Mouse (Mus musculus): Measurements from ENCODE around the gene Gm38431. TPM values are rescaled to one million over a fixed set of nuclear protein-coding genes. Genes with fewer than 3 reads are reported as not detected.

Gene Gm38431
- total RNA-seq, 2 experiments from 2014 or later, result 1.8 to 19.4 TPM

GRCm38 (mm10) chr9:21107607-21108237 is 15.9 kb upstream of the Gm38431 start:
- no peak for ATAC-seq (replicated peaks; ENCODE audit: low FRiP score, poor library complexity, severe bottlenecking)

DNA sequence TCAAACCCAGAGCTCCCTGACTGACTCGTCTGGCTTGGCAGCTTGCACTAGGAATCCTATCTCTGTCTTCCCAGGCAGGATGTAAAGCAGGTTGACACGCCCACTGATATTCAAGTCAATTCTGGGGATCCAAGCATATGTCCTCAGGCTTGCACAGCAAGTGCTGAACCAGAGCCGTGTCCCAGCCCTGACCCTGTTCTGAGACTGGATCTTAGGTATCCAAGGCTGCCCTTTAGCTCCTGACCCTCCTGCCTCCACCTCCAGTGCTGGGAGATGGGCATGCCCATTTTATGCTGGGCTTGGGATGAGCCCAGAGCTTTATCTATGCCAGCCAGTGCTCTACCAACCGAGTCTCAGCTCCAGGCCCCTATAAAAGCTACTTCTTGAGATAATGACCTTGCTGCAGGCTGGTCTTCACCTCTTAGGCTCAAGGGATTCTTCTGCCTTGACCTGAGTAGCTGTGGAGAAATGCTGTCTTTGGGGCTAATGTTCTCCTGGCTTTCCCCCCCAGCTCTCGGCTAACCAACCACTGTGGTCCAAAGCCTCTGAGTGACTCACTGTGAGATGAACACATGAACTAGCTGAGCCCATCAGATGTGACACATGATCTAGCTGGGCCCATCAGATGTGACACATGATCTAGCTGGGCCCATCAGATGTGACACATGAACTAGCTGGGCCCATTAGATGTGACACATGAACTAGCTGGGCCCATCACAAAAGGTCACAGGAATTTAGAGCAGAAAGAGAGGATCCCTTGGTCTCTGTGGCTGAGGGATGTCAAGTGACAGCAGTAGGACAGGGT is 14.2 kb upstream of the Gm38431 start:
- peak; percentile 89 for ATAC-seq (replicated peaks; ENCODE audit: low FRiP score, poor library complexity, severe bottlenecking)

GRCm38 (mm10) chr9:21104814-21105213 is 13.0 kb upstream of the Gm38431 start:
- no peak for ATAC-seq (replicated peaks; ENCODE audit: low FRiP score, poor library complexity, severe bottlenecking)

GRCm38 (mm10) chr9:21102076-21102475 is 10.3 kb upstream of the Gm38431 start:
- no peak for ATAC-seq (replicated peaks; ENCODE audit: low FRiP score, poor library complexity, severe bottlenecking)

DNA sequence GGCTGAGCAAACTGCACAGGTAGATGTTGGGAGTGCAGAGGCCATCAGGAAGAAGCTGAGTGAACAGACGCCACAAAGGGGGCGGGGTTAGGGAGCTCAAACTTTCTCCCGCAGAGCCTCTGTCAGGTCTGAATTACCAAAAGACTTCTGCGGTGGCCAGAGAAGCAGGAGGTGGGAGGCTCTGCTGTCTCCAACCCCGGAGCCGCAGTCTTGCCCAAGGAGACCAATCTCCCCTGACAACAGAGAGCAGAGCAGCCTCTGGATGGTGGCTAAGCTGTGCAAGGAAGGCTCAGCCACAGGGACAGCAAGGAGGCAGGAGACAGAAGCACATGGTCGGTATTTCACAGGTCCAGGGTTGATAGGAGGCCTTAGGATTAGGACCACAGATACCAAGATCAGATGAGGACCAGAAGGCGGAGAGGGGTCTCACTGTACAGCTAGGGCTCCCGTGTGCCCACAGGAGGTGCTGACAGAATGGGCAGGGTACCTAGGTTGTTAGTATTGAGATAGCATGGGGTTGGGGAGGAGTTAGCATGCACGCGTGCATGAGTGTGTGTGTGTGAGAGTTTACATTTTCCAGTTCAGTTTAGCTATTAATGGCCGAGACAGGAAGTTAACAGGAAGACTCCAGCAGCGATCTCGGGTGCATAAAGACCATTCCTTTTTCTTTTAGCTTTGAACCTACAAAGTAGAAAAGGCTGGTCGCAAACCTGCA is 8.8 kb upstream of the Gm38431 start:
- no peak for ATAC-seq (replicated peaks; ENCODE audit: low FRiP score, poor library complexity, severe bottlenecking)

DNA sequence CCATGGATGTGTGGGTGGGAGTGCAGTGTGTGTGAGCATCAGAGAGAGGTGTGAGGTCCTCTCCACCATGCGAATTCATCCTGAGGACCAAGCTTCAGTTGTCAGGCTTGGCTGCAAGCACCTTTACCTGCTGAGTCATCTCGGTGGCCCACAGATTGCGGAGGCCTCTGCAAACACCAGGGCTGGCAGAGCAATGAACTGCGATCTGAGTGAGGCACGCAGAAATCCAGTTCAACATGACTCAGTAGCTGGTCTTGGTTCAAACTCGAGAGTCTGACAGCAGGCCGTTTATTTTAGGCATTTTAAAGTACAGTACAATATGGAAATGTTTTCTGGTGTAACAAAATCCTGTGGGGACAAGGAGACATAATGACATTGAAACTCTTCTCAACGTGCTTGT is 6.0 kb upstream of the Gm38431 start:
- ATAC-seq (replicated peaks; ENCODE audit: low FRiP score, poor library complexity, severe bottlenecking), result peak; percentile 52; the same call in 1 of the 2 replicates

- ATAC-seq (replicated peaks; ENCODE audit: low FRiP score, poor library complexity, severe bottlenecking), result no peak
Measured at GRCm38 (mm10) chr9:21095958-21096357, 4.2 kb upstream of the Gm38431 start.

GRCm38 (mm10) chr9:21093423-21093822 is 1.6 kb upstream of the Gm38431 start:
- no peak for ATAC-seq (replicated peaks; ENCODE audit: low FRiP score, poor library complexity, severe bottlenecking)

GRCm38 (mm10) chr9:21090972-21091706 is 658 bp downstream of the Gm38431 start:
- peak; percentile 31 for ATAC-seq (replicated peaks; ENCODE audit: low FRiP score, poor library complexity, severe bottlenecking)

GRCm38 (mm10) chr9:21090537-21090936 is 1.3 kb downstream of the Gm38431 start:
- ATAC-seq (replicated peaks; ENCODE audit: low FRiP score, poor library complexity, severe bottlenecking), result no peak

- no peak for ATAC-seq (replicated peaks; ENCODE audit: low FRiP score, poor library complexity, severe bottlenecking)
Measured at GRCm38 (mm10) chr9:21083324-21083723, 8.5 kb downstream of the Gm38431 start.

DNA sequence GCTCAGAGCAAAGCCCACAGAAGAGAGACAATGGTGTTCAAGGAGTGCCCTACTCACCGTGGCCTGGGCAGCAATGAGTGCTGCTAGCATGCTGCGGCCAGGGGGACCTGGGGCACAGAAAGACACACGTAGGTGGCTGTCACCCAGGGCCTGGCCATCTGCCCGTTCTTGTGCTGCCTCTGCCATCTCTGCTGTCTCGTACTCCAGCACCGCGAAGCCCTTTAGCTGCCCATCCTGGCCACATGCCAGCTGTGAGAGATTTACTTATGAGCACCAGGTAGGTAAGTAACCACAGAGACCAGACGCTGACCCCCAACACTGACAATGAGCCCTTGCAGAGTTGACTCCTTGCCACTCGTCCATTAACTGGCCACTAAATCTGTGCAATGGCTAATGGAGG is 10.7 kb downstream of the Gm38431 start:
- ATAC-seq (replicated peaks; ENCODE audit: low FRiP score, poor library complexity, severe bottlenecking), result no peak

DNA sequence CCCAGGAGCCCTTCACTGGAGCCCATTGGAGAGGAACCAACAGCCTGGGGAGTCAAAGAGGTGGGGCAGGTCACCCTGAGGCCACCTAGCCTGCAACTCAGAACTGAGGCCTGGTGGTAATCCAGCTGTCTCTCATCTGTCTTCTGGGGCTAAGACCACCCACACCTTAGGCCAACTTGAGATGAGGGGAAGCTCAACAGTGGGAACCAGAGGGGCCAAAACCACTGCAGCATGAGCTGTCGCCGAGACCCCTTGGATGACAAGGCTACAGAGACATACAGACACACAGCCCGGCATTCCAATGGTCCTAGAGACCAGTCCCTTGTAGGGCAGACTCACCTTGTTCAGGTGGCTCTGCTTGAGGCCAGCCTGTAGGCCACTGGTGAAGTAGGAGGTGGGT is 16.2 kb downstream of the Gm38431 start:
- no peak for ATAC-seq (replicated peaks; ENCODE audit: low FRiP score, poor library complexity, severe bottlenecking)

GRCm38 (mm10) chr9:21074173-21074572 is 17.6 kb downstream of the Gm38431 start:
- ATAC-seq (replicated peaks; ENCODE audit: low FRiP score, poor library complexity, severe bottlenecking), result no peak

DNA sequence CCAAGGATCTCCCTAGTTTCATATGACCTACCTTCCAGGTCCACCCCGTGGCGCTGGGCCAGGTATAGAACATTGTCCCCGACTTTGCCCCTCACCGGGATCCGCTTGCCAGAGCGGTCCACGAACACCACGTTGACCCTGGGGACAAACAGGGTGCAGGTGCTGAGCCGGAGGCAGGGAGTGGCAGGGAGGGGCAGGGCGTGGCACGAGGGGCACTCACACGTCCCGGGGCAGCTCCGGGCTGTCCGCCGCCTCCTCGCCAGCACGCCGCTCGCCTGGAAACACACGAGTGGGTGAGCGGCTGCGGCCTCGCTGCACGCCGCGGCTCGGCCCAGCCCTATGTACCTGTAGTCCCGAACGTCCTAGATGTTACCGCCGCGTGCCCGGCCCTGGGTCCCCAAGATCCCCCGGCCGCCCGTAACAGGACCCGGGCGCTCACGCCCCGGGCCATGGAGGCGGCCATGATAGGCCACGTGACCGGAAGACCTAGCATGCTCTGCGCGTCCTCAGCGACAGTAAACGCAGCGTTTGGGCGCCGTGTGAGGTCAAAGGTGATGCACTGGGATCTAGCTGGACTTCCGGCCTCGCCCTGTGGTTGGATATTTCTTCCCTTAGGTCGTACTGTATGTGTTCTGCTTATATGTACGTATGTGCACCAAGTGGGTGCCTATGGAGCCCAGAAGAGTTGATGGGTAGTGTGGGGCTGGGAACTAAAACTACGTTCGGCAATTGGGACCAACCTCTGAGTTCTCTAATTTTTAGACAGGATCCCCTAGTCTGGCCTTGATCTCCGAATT is 18.6 kb downstream of the Gm38431 start, which contains the start of the genes Gm49373 and Fdx1l:
TSS of gene Gm49373 (minus strand) at position 53 of the 797 bp plus-strand sequence.
TSS of gene Fdx1l (minus strand) at position 571 of the 797 bp plus-strand sequence.
- peak; percentile 93 for ATAC-seq (replicated peaks; ENCODE audit: low FRiP score, poor library complexity, severe bottlenecking)

DNA sequence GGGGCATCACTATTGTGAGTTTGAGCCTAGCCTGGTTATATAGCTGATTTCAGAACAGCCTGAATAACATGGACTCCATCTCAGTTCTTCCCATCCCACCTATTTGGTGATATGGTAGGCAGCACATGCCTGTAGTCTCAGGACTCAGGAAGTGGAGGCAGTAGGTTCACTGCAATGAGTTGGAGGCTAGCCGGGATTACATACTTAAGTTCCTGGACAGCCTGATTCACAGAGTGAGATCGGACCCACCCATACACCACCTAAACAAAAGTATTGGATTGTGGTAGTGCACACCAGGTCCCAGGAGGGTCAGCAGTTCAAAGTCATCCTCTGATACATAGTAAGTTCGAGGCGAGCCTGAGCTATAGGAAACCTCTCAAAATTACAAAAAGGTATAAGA is 19.2 kb downstream of the Gm38431 start:
- ATAC-seq (replicated peaks; ENCODE audit: low FRiP score, poor library complexity, severe bottlenecking), result peak; percentile 4; the same call in 1 of the 2 replicates

- no peak for ATAC-seq (replicated peaks; ENCODE audit: low FRiP score, poor library complexity, severe bottlenecking)
Measured at GRCm38 (mm10) chr9:21067006-21067684, 24.7 kb downstream of the Gm38431 start, which contains the start of gene Zglp1. Gene Zglp1, minus strand, starts transcription at chr9:21067093.

- no peak for ATAC-seq (replicated peaks; ENCODE audit: low FRiP score, poor library complexity, severe bottlenecking)
Measured at GRCm38 (mm10) chr9:21062928-21063327, 28.9 kb downstream of the Gm38431 start.
